Mouse (Mus musculus) cerebellum, adult (tissue): ENCODE measurements at regions not wholly inside any gene's neighbourhood (a gene's known extent, or its start where the extent isn't known, plus 50 kb on each side); places are given as distances from the start of the nearest gene placed in this dataset.
A peak's percentile ranks its signal among the peaks of the same experiment; 100 is the strongest.
"Not testable (repeated sequence)": the region's sequence is repeated elsewhere in the genome, so short reads cannot be mapped to it uniquely, and the experiment has no call there.

ENCODE experiments used
- ATAC-seq: cut with Nextera tagmentation; 2 replicates; pipeline ENCODE4 v1.9.2; 2017; ENCODE audit warnings: mild to moderate bottlenecking, moderate library complexity, mixed read lengths; ENCODE audit not compliant: insufficient number of reproducible peaks, low FRiP score, low TSS enrichment

DNA sequence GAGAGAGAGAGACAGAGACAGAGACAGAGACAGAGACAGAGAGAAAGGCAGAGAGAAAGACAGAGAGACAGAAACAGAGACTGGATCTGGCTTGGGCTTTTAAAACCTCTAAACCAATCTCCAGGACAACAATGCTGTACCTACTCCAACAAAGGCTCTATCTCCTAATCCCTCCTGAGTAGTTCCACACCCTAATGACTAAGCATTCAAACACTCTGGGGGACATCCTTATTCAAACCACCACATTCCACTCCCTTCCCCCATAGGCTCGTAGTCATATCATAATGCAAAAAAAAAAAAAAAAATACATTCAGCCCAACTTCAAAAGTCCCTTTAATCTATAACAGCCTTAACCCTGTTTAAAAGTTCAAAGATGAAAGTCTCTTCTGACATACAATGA, 289.3 kb downstream of the Diras2 start:
- ATAC-seq: no peak

- ATAC-seq: no peak
These were observed 281.6 kb downstream of the Diras2 start for GRCm38 (mm10) chr13:52249492-52249891.

DNA sequence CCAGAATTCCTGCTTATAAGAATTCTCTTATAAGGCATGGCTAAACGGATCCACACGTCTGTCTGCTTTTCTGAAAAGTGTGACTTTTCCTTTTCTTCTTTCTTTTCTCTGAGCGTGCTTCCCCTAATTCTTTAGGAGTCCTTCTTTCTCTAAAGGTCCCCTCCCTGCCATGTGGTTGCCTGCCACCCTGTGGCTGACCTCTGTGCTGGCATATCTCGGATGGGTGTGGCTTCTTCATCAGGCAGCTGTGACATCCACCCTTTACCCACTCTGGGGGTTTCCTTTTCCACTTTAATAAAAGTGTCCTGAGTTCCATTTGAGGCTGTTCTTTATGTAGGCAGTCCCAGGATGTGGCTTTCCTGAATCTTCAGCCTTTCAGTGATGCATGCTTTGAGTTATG, 280.7 kb downstream of the Diras2 start:
- ATAC-seq: no peak

- ATAC-seq: no peak
These were observed 278.8 kb downstream of the Diras2 start for GRCm38 (mm10) chr13:52252303-52252702.

DNA sequence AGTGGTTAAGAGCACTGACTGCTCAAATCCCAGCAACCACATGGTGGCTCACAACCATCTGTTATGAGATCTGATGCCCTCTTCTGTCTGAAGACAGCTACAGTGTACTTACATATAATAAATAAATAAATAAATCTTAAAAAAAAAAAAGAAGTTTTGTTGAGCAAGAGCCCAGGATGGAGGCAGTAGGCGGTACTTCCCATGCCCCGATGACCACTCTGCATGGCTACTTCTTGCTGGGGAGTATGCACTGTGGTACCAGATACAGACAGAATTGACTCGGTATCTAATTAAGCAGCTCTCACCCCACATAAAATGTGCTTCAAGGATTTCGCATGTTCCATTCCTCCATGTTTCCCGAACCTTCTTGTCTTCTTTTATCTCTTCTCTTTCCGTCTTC, 278.4 kb downstream of the Diras2 start:
- ATAC-seq: not testable (repeated sequence)

DNA sequence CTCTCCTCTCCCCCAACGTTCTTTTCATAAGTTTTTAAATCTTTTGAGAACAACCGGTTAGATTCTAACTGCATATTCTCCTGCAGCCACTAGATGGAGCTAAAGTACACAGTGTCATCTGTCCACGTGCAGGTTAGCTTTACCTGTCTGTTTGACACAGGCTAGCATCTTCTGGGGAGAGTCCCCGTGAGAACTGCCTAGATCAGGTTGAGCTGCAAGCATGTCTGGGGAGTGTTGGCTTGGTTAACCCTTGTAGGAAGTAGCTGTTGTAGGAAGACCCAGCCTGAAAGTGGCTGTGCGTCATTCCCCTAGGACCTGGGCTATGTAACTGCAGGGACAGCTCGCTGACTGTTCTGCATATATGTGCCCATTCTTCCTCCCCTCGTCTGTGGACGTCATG, 277.9 kb downstream of the Diras2 start:
- peak; percentile 71 for ATAC-seq

- ATAC-seq: 0 out of 2 replicates have a peak, but pooled peaks have one; percentile 36
These were observed 276.9 kb downstream of the Diras2 start for GRCm38 (mm10) chr13:52254185-52254584.

GRCm38 (mm10) chr13:52255697-52256096, 275.4 kb downstream of the Diras2 start:
- no peak for ATAC-seq

DNA sequence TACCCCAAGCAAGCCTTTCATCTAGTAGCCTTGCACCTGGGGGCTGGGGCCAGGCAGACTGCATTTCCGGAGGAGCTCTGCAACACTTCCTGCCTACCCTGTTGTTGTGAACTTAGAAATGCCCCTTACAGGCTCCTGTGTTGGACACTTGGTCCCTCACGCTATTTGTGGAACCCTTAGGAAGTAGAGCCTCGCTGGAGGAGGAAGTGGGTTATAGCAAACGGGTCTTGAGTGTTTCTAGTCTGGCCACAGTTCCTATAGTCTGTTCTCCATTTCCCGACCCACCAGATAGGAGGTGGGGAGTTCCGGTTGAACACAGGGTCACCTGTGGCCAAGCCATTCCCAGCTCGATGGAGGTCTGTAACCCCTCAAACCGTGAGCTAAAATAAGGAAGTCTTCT, 272.7 kb downstream of the Diras2 start:
- ATAC-seq: no peak

- ATAC-seq: no peak
These were observed 268.0 kb downstream of the Diras2 start for GRCm38 (mm10) chr13:52262949-52263550.

DNA sequence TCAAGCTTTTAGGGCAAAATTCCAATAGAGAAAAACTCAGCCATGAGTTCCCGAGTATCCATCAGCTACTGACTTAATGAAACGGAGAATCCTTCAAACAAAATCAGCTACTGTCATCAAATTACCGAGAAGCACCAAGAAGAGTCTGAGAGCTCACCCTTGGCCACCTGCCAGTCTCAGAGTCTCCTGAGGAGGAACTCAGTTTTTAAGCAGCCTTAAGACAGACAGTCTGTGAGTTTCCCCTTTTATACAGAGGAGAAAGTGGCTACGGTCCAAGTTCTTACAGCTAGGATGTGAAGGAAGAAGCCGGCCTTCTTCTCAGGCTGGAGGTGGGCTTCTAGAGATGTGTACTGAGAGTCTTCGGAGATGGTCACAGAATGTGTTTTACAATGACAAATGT, 262.8 kb downstream of the Diras2 start:
- no peak for ATAC-seq

GRCm38 (mm10) chr13:52273502-52274246, 257.4 kb downstream of the Diras2 start:
- no peak for ATAC-seq

GRCm38 (mm10) chr13:52275196-52275595, 255.9 kb downstream of the Diras2 start:
- ATAC-seq: peak; percentile 36; the same call in 1 of the 2 replicates

- ATAC-seq: peak; percentile 76
These were observed 255.4 kb downstream of the Diras2 start for GRCm38 (mm10) chr13:52275675-52276074.

DNA sequence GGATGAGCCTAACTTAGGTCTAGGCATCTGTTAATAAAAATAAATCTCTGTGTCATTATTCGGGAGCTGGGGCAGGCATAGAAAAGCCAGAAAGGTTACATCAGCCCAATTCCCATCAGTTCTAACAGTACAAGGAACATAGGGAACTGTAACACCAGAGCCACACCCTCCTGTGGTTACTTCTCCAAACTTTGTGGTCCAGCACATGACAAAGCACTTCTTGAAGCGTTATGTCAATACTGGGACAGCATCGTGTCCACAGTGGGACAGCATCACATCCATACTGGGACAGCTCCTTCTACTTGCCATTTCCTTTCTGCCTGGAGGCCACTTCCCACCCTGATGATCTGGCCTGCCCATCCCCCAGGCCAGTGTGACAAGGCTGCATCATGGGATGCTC, 253.9 kb downstream of the Diras2 start:
- no peak for ATAC-seq

- ATAC-seq: no peak
These were observed 252.2 kb downstream of the Diras2 start for GRCm38 (mm10) chr13:52278831-52279230.

DNA sequence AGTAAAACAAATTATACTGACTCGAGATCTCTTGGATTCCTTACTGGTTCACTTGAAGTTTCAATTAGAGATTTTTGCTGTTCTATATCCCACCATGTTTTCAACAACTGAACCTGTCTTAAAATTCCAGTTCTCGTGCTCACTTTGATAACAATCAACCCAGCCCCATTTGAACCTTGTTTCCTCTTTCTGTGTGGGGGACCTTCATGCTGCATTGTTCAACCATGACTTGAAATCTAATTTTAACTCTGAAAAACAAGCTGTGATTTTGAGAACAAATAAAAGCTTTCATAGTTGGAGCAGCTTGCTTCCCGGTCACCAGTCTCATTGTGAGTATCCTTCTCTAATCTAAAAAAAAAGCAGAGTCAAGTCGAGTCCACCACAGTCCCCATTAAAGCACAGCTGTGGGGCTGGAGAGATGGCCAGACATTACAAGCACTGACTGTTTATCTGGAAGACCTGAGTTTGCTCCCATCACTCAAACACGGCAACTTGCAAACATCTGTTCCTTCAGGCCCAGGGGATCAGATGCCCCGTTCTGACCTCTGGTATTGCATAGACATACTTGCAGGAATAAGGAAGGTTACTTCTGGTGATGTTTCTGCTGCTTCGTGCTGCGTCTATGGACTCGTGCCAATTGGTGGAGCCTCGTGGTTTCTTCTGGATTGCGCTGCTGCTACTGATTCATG, 251.7 kb downstream of the Diras2 start:
- no peak for ATAC-seq

DNA sequence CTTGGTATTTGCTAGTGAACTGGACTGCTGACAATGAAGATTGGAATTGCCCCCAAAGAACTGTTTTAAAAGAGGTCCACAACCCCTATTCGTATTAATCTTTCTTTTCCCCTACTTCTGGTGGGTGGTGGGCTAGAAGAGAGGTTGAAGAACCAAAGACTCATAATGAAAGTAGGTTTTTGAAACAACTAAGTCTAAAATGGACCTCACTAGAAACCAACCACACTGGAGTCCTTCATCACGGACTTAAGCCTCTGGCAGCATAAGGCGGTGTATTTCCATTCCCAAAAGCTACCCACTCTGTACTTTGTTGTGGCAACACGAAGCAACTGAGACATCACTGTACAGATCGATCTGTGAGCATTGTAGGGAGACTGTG, 251.1 kb downstream of the Diras2 start:
- no peak for ATAC-seq

GRCm38 (mm10) chr13:52281271-52281670, 249.8 kb downstream of the Diras2 start:
- ATAC-seq: no peak

GRCm38 (mm10) chr13:52282500-52282899, 248.6 kb downstream of the Diras2 start:
- no peak for ATAC-seq

- ATAC-seq: no peak
These were observed 247.6 kb downstream of the Diras2 start for GRCm38 (mm10) chr13:52283456-52283855.
